15 mouse cellular contexts compared by ENCODE assay signal in the genomic region with DNA sequence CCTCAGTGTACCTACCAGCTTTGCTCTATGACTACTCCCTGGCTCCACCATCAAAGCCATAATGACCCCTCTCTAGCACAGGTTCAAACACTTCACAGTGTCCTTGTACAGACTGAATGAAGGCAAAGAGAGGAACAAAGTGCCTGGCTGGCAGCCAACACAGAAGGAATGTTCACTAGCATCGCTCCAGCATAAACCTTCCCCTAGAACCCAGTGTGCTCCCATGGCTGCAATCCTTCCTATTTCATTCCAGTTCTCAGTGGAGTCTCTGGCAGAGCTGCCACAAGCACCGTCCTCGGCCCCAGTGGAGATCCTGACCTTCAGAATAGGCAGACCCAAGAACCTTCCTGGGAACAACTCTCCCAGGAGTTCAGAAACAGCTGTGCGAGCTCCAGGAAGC. TPM values are rescaled to one million over a fixed set of nuclear protein-coding genes. Genes with fewer than 3 reads are reported as not detected.
A peak's percentile ranks its signal among the peaks of the same experiment; 100 is the strongest.
DNase-seq lines count a peak whose midpoint lies in the region; ATAC-seq and TF ChIP-seq lines count a peak whose summit lies in the region.
"Had no signal": no experiment of that assay in that cellular context is flagged by ENCODE, and none has a peak within 500 bp of the region (broad histone marks: within the 10 kb centered on the region; RNA-seq: fewer than 3 reads in every experiment).

No protein-coding gene starts in this region.

- no peak overlapping the region for H3K27ac ChIP-seq in CH12.LX (ENCODE audit: insufficient read depth, low read depth)
- H3K27ac ChIP-seq in brown adipose tissue, adult 24 weeks (replicated peaks; ENCODE audit: low read depth, low read length) = peak overlapping the region; percentile 99
- peak overlapping the region; percentile 61 for H3K27ac ChIP-seq in lung, embryonic 16.5 days (ENCODE audit: low read length)
- H3K27ac ChIP-seq: hindbrain, embryonic 12.5 days; kidney, postnatal 0 days; left cerebral cortex, adult 2 months; liver, embryonic 14.5 days; midbrain, embryonic 12.5 days; neural tube, embryonic 12.5 days had no signal

- 25% methylated on average over 4 of the region's 4 CpGs for whole genome bisulfite sequencing in lung, embryonic 16.5 days

- DNase-seq in gastrocnemius, adult 18-20 months (ENCODE audit: low spot score) = peak; percentile 9
- no peak for DNase-seq in gastrocnemius, postnatal 10 days
- DNase-seq in CH12.LX (ENCODE audit: extremely low read depth) = no peak
- no peak for DNase-seq in urinary bladder, postnatal 14 days (ENCODE audit: low spot score)
- DNase-seq in Muller cell, postnatal 12 days (ENCODE audit: inconsistent ontology term) = no peak

- in situ Hi-C loops in CH12.LX (cut with MboI; ENCODE audit: low pct_ligation_motif_present, low pct_unique_long_range_greater_than_20kb, low sequenced_read_pairs) = loop anchor here (25.0 kb wide), 1 partner anchor 187 kb away; the partner anchor contains the start of gene Ylpm1

- ATAC-seq in lung, embryonic 16.5 days (ENCODE audit: low read depth) = peak; percentile 73
- ATAC-seq in monocyte, adult 5-6 weeks (replicated peaks; ENCODE audit: insufficient number of reproducible peaks, low FRiP score, low TSS enrichment, poor library complexity, severe bottlenecking) = no peak
- ATAC-seq: Patski had no signal

- H3K36me3 ChIP-seq in CH12.LX (replicated peaks in 1 of 2; ENCODE audit: control insufficient read depth in 1 of 2, insufficient read depth in 1 of 2, low read length in 1 of 2) = no peaks in the 10 kb centered on the region
- no peaks in the 10 kb centered on the region for H3K36me3 ChIP-seq in lung, embryonic 16.5 days (ENCODE audit: control insufficient read depth, insufficient read depth, low read length)
- H3K36me3 ChIP-seq: hindbrain, embryonic 12.5 days; midbrain, embryonic 12.5 days; neural tube, embryonic 12.5 days had no signal

- no peak for TF ChIP-seq CTCF in CH12.LX (conservative IDR thresholded peaks at IDR 0.05 in 1 of 2, IDR thresholded peaks at IDR 0.05 in 1 of 2; ENCODE audit: low read depth in 2 of 2, low read length in 2 of 2)

- H3K79me2 ChIP-seq in CH12.LX (replicated peaks; ENCODE audit: control insufficient read depth, extremely low read depth, insufficient read depth, poor library complexity, severe bottlenecking) = no peaks in the 10 kb centered on the region

- no peak overlapping the region for H3K4me3 ChIP-seq in CH12.LX (replicated peaks in 1 of 3; ENCODE audit: low read depth in 2 of 3, low read length in 2 of 3, poor library complexity in 1 of 3)
- H3K4me3 ChIP-seq in brown adipose tissue, adult 24 weeks (ENCODE audit: insufficient read depth, low read depth, low read length) = no peak overlapping the region
- no peak overlapping the region for H3K4me3 ChIP-seq in lung, embryonic 16.5 days (ENCODE audit: low read length)
- H3K4me3 ChIP-seq: hindbrain, embryonic 12.5 days; left cerebral cortex, adult 2 months; midbrain, embryonic 12.5 days; neural tube, embryonic 12.5 days had no signal

- no peak for TF ChIP-seq RAD21 in CH12.LX (IDR thresholded peaks at IDR 0.05; ENCODE audit: low read depth, low read length)

- dilution Hi-C loops in CH12.LX (cut with MboI; ENCODE audit: extremely low pct_ligation_motif_present, extremely low pct_unique_long_range_greater_than_20kb, low sequenced_read_pairs) = no loop called here

- H3K9me3 ChIP-seq in CH12.LX (replicated peaks; ENCODE audit: low read length) = no peaks in the 10 kb centered on the region
- H3K9me3 ChIP-seq in lung, embryonic 16.5 days (ENCODE audit: control insufficient read depth, low read length) = no peaks in the 10 kb centered on the region
- H3K9me3 ChIP-seq: hindbrain, embryonic 12.5 days; midbrain, embryonic 12.5 days; neural tube, embryonic 12.5 days had no signal

- no peak for TF ChIP-seq EP300 in CH12.LX (IDR thresholded peaks at IDR 0.05; ENCODE audit: low read length)

- peaks cover 19 to 29% of the 10 kb centered on the region in 2 experiments for H3K4me1 ChIP-seq in CH12.LX (ENCODE audit: control insufficient read depth in 1 of 2, insufficient read depth in 2 of 2)
- H3K4me1 ChIP-seq in brown adipose tissue, adult 24 weeks (ENCODE audit: control insufficient read depth, insufficient read depth, insufficient read length, low read length) = peaks cover 27% of the 10 kb centered on the region
- H3K4me1 ChIP-seq in lung, embryonic 16.5 days (replicated peaks; ENCODE audit: control insufficient read depth, insufficient read depth, low read length) = peaks cover 11% of the 10 kb centered on the region
- H3K4me1 ChIP-seq: midbrain, embryonic 12.5 days; neural tube, embryonic 12.5 days had no signal

- 0 out of 2 replicates have a peak overlapping the region, but pooled peaks have one; percentile 17 for H3K4me2 ChIP-seq in CH12.LX (ENCODE audit: insufficient read depth, low read depth, poor library complexity, severe bottlenecking)
- no peak overlapping the region for H3K4me2 ChIP-seq in lung, embryonic 16.5 days (ENCODE audit: low read depth, low read length)
- H3K4me2 ChIP-seq: hindbrain, embryonic 12.5 days; midbrain, embryonic 12.5 days; neural tube, embryonic 12.5 days had no signal

- H3K27me3 ChIP-seq in CH12.LX (replicated peaks) = peaks cover 23% of the 10 kb centered on the region
- H3K27me3 ChIP-seq in lung, embryonic 16.5 days (ENCODE audit: control insufficient read depth, insufficient read depth, low read depth, low read length) = no peaks in the 10 kb centered on the region
- H3K27me3 ChIP-seq: hindbrain, embryonic 12.5 days; midbrain, embryonic 12.5 days; neural tube, embryonic 12.5 days; Patski had no signal

- no peak overlapping the region for H3K9ac ChIP-seq in CH12.LX (ENCODE audit: insufficient read depth, low read depth)
- H3K9ac ChIP-seq in lung, embryonic 16.5 days (ENCODE audit: low read length) = no peak overlapping the region
- H3K9ac ChIP-seq: hindbrain, embryonic 12.5 days; liver, embryonic 14.5 days; midbrain, embryonic 12.5 days; neural tube, embryonic 12.5 days had no signal

- TF ChIP-seq POLR2A in CH12.LX (IDR thresholded peaks at IDR 0.05; ENCODE audit: low read depth, low read length) = no peak

TF ChIP-seq in CH12.LX, 34 proteins besides CTCF, POLR2A, EP300 and RAD21:
- TF ChIP-seq UBTF (IDR thresholded peaks at IDR 0.05; ENCODE audit: low read depth, low read length) (no peak), JUN (IDR thresholded peaks at IDR 0.05; ENCODE audit: insufficient read depth, low read depth, low read length) (no peak), ELF1 (IDR thresholded peaks at IDR 0.05; ENCODE audit: low read depth, low read length) (no peak), E2F4 (IDR thresholded peaks at IDR 0.05; ENCODE audit: insufficient replicate concordance, low read depth, low read length) (no peak)

RNA-seq across cellular contexts. Expression of gene Isca2, which starts 27.4 kb away (rescaled TPM):
- total RNA-seq in gastrocnemius, adult 18-20 months (2021) = 10 to 100 TPM; 46.8 to 48.2 TPM
- total RNA-seq in gastrocnemius, postnatal 10 days (2021) = 10 to 100 TPM; 48.4 to 50.9 TPM
- 59.1 and 59.7 TPM in 2 replicates for total RNA-seq in CH12.LX (2012; rRNA removed)
- total RNA-seq in CH12.LX (2014; rRNA removed) = 75.3 and 90.4 TPM in 2 replicates
- 50.4 and 55.1 TPM in 2 replicates for polyA plus RNA-seq in CH12.LX (2012; ENCODE audit: insufficient read length, low read depth)
- 302 and 313 TPM in 2 replicates for polyA plus RNA-seq in brown adipose tissue, adult 24 weeks (2012; ENCODE audit: insufficient read depth, insufficient read length, missing spikeins)
- polyA plus RNA-seq in lung, embryonic 16.5 days (2015; fragmentation: Nextera tagmentation; extraction: Ambion mirVana) = 133 and 148 TPM in 2 replicates
- 25.3 to 50.1 TPM (median 44.7 TPM) in 3 replicates for total RNA-seq in monocyte, adult 5-6 weeks (2017)

RNA-seq across cellular contexts. Expression of gene Npc2, which starts 27.5 kb away (rescaled TPM):
- 10 to 100 TPM; 14.8 to 15.8 TPM for total RNA-seq in gastrocnemius, adult 18-20 months (2021)
- 10 to 100 TPM; 23.5 to 32.7 TPM for total RNA-seq in gastrocnemius, postnatal 10 days (2021)
- total RNA-seq in CH12.LX (2012; rRNA removed) (63.7 and 73.4 TPM in 2 replicates), CH12.LX (2014; rRNA removed) (97.5 and 98.5 TPM in 2 replicates)
- polyA plus RNA-seq in CH12.LX (2012; ENCODE audit: insufficient read length, low read depth) = 80.3 and 89.0 TPM in 2 replicates
- 210 and 264 TPM in 2 replicates for polyA plus RNA-seq in brown adipose tissue, adult 24 weeks (2012; ENCODE audit: insufficient read depth, insufficient read length, missing spikeins)
- polyA plus RNA-seq in lung, embryonic 16.5 days (2015; fragmentation: Nextera tagmentation; extraction: Ambion mirVana) = 185 and 217 TPM in 2 replicates
- 69.6 to 85.5 TPM (median 78.1 TPM) in 3 replicates for total RNA-seq in monocyte, adult 5-6 weeks (2017)
